In genomic region chr2:26575865-26576264, GRCm38 (mm10) we compare ENCODE assay signal across 9 mouse cellular contexts. TPM values are rescaled to one million over a fixed set of nuclear protein-coding genes. Genes with fewer than 3 reads are reported as not detected.
DNase-seq lines count a peak whose midpoint lies in the region; ATAC-seq and TF ChIP-seq lines count a peak whose summit lies in the region.
"Had no signal": no experiment of that assay in that cellular context is flagged by ENCODE, and none has a peak within 500 bp of the region (broad histone marks: within the 10 kb centered on the region; RNA-seq: fewer than 3 reads in every experiment).

No protein-coding gene starts in this region.

- no peak overlapping the region for H3K4me3 ChIP-seq in forebrain, embryonic 10.5 days
- no peak overlapping the region for H3K4me3 ChIP-seq in forebrain, embryonic 15.5 days
- H3K4me3 ChIP-seq in embryonic facial prominence, embryonic 10.5 days: no peak overlapping the region
- H3K4me3 ChIP-seq in lung, embryonic 14.5 days (ENCODE audit: low read depth, low read length): no peak overlapping the region

- 76% methylated on average over 4 of the region's 4 CpGs for WGBS in forebrain, embryonic 10.5 days
- WGBS in forebrain, embryonic 15.5 days: 61% methylated on average over 4 of the region's 4 CpGs
- WGBS in embryonic facial prominence, embryonic 10.5 days: 52% methylated on average over 4 of the region's 4 CpGs
- 50% methylated on average over 4 of the region's 4 CpGs for WGBS in lung, embryonic 14.5 days

- H3K4me2 ChIP-seq in forebrain, embryonic 15.5 days (replicated peaks): no peak overlapping the region
- H3K4me2 ChIP-seq in lung, embryonic 14.5 days: peak overlapping the region; percentile 27; the same call in 1 of the 2 replicates

- H3K9ac ChIP-seq in forebrain, embryonic 15.5 days (replicated peaks): no peak overlapping the region
- no peak overlapping the region for H3K9ac ChIP-seq in lung, embryonic 14.5 days

- no peaks in the 10 kb centered on the region for H3K27me3 ChIP-seq in forebrain, embryonic 10.5 days (ENCODE audit: poor library complexity, severe bottlenecking)
- no peaks in the 10 kb centered on the region for H3K27me3 ChIP-seq in forebrain, embryonic 15.5 days
- H3K27me3 ChIP-seq in embryonic facial prominence, embryonic 10.5 days (replicated peaks; ENCODE audit: low read depth, poor library complexity, severe bottlenecking): no peaks in the 10 kb centered on the region
- H3K27me3 ChIP-seq in lung, embryonic 14.5 days (ENCODE audit: insufficient read depth, low read length): no peaks in the 10 kb centered on the region

- no peaks in the 10 kb centered on the region for H3K36me3 ChIP-seq in forebrain, embryonic 10.5 days (replicated peaks)
- no peaks in the 10 kb centered on the region for H3K36me3 ChIP-seq in forebrain, embryonic 15.5 days
- H3K36me3 ChIP-seq in embryonic facial prominence, embryonic 10.5 days (replicated peaks): no peaks in the 10 kb centered on the region
- H3K36me3 ChIP-seq in lung, embryonic 14.5 days (ENCODE audit: insufficient read depth): no peaks in the 10 kb centered on the region

- H3K9me3 ChIP-seq in forebrain, embryonic 10.5 days: no peaks in the 10 kb centered on the region
- H3K9me3 ChIP-seq in forebrain, embryonic 15.5 days: no peaks in the 10 kb centered on the region
- H3K9me3 ChIP-seq in embryonic facial prominence, embryonic 10.5 days: no peaks in the 10 kb centered on the region
- H3K9me3 ChIP-seq in lung, embryonic 14.5 days (ENCODE audit: low read depth, low read length): no peaks in the 10 kb centered on the region

- no peak for ATAC-seq in forebrain, embryonic 15.5 days (replicated peaks)
- 0 out of 2 replicates have a peak, but pooled peaks have one; percentile 7 for ATAC-seq in lung, embryonic 14.5 days (ENCODE audit: insufficient read depth)

- H3K27ac ChIP-seq in forebrain, embryonic 10.5 days: peak overlapping the region; percentile 78
- H3K27ac ChIP-seq in forebrain, embryonic 15.5 days (replicated peaks): no peak overlapping the region
- peak overlapping the region; percentile 76 for H3K27ac ChIP-seq in embryonic facial prominence, embryonic 10.5 days (replicated peaks)
- H3K27ac ChIP-seq in lung, embryonic 14.5 days (ENCODE audit: low read depth): peak overlapping the region; percentile 77

- H3K4me1 ChIP-seq in forebrain, embryonic 10.5 days: peaks cover 67% of the 10 kb centered on the region
- H3K4me1 ChIP-seq in forebrain, embryonic 15.5 days: peaks cover 11% of the 10 kb centered on the region
- peaks cover 58% of the 10 kb centered on the region for H3K4me1 ChIP-seq in embryonic facial prominence, embryonic 10.5 days
- peaks cover 32% of the 10 kb centered on the region for H3K4me1 ChIP-seq in lung, embryonic 14.5 days (ENCODE audit: insufficient read depth)

- no peak for DNase-seq in forebrain, embryonic 10.5 days (ENCODE audit: extremely low spot score, low spot score)
- DNase-seq in embryonic facial prominence, embryonic 10.5 days (ENCODE audit: low spot score): peak; percentile 23
- DNase-seq in kidney, adult 8-10 months: peak; percentile 62 to 78
- peak; percentile 77 for DNase-seq in lung, embryonic 14.5 days
- no peak for DNase-seq in frontal cortex, adult 2 months (ENCODE audit: extremely low spot score in 1 of 2, low spot score in 1 of 2)
- no peak for DNase-seq in urinary bladder, postnatal 36 days (ENCODE audit: low spot score in 2 of 2)
- no peak for DNase-seq in embryo, embryonic 10.5 days (ENCODE audit: low spot score)

- TF ChIP-seq CTCF in lung, embryonic 14.5 days (IDR thresholded peaks at IDR 0.05; ENCODE audit: low read depth): no peak

RNA-seq across cellular contexts. Expression of gene Egfl7, which starts 3.9 kb away (rescaled TPM):
- polyA plus RNA-seq in forebrain, embryonic 10.5 days (2016; fragmentation: Nextera tagmentation; extraction: Ambion mirVana): 89.9 and 96.4 TPM in 2 replicates
- polyA plus RNA-seq in forebrain, embryonic 15.5 days (2015; fragmentation: Nextera tagmentation; extraction: Ambion mirVana): 46.4 and 56.9 TPM in 2 replicates
- 93.2 and 96.6 TPM in 2 replicates for polyA plus RNA-seq in embryonic facial prominence, embryonic 10.5 days (2016; fragmentation: Nextera tagmentation; extraction: Ambion mirVana)
- polyA plus RNA-seq in lung, embryonic 14.5 days (2014; fragmentation: Nextera tagmentation; extraction: Ambion mirVana): 269 and 311 TPM in 2 replicates
- polyA plus RNA-seq in frontal cortex, adult 2 months (2012; rRNA removed): 123 and 130 TPM in 2 replicates

RNA-seq across cellular contexts. Expression of gene Gm20532, which starts 10.6 kb away (rescaled TPM):
- not detected in 2 replicates for polyA plus RNA-seq in forebrain, embryonic 10.5 days (2016; fragmentation: Nextera tagmentation; extraction: Ambion mirVana)
- polyA plus RNA-seq in forebrain, embryonic 15.5 days (2015; fragmentation: Nextera tagmentation; extraction: Ambion mirVana): not detected in 2 replicates
- not detected in 2 replicates for polyA plus RNA-seq in embryonic facial prominence, embryonic 10.5 days (2016; fragmentation: Nextera tagmentation; extraction: Ambion mirVana)
- polyA plus RNA-seq in lung, embryonic 14.5 days (2014; fragmentation: Nextera tagmentation; extraction: Ambion mirVana): not detected in 2 replicates
- polyA plus RNA-seq in frontal cortex, adult 2 months (2012; rRNA removed): not detected in 2 replicates
- polyA plus RNA-seq: gonadal fat pad, adult 2 months had no signal

RNA-seq across cellular contexts. Expression of gene Agpat2, which starts 28.4 kb away (rescaled TPM):
- 10.1 and 10.2 TPM in 2 replicates for polyA plus RNA-seq in forebrain, embryonic 10.5 days (2016; fragmentation: Nextera tagmentation; extraction: Ambion mirVana)
- polyA plus RNA-seq in forebrain, embryonic 15.5 days (2015; fragmentation: Nextera tagmentation; extraction: Ambion mirVana): 3.4 and 3.9 TPM in 2 replicates
- polyA plus RNA-seq in embryonic facial prominence, embryonic 10.5 days (2016; fragmentation: Nextera tagmentation; extraction: Ambion mirVana): 12.4 and 12.9 TPM in 2 replicates
- 30.2 and 32.9 TPM in 2 replicates for polyA plus RNA-seq in lung, embryonic 14.5 days (2014; fragmentation: Nextera tagmentation; extraction: Ambion mirVana)
- polyA plus RNA-seq in frontal cortex, adult 2 months (2012; rRNA removed): 2.7 and 3.6 TPM in 2 replicates

RNA-seq across cellular contexts. Expression of gene Fam69b, which starts 52.4 kb away (rescaled TPM):
- 44.1 and 49.4 TPM in 2 replicates for polyA plus RNA-seq in forebrain, embryonic 10.5 days (2016; fragmentation: Nextera tagmentation; extraction: Ambion mirVana)
- 111 and 121 TPM in 2 replicates for polyA plus RNA-seq in forebrain, embryonic 15.5 days (2015; fragmentation: Nextera tagmentation; extraction: Ambion mirVana)
- polyA plus RNA-seq in embryonic facial prominence, embryonic 10.5 days (2016; fragmentation: Nextera tagmentation; extraction: Ambion mirVana): 39.9 and 43.8 TPM in 2 replicates
- 28.3 and 30.0 TPM in 2 replicates for polyA plus RNA-seq in lung, embryonic 14.5 days (2014; fragmentation: Nextera tagmentation; extraction: Ambion mirVana)
- 82.4 and 88.0 TPM in 2 replicates for polyA plus RNA-seq in frontal cortex, adult 2 months (2012; rRNA removed)

RNA-seq across cellular contexts. Expression of gene Notch1, which starts 59.4 kb away (rescaled TPM):
- 25.4 and 26.7 TPM in 2 replicates for polyA plus RNA-seq in forebrain, embryonic 10.5 days (2016; fragmentation: Nextera tagmentation; extraction: Ambion mirVana)
- 22.6 and 26.1 TPM in 2 replicates for polyA plus RNA-seq in forebrain, embryonic 15.5 days (2015; fragmentation: Nextera tagmentation; extraction: Ambion mirVana)
- 17.1 and 20.3 TPM in 2 replicates for polyA plus RNA-seq in embryonic facial prominence, embryonic 10.5 days (2016; fragmentation: Nextera tagmentation; extraction: Ambion mirVana)
- 37.7 and 44.0 TPM in 2 replicates for polyA plus RNA-seq in lung, embryonic 14.5 days (2014; fragmentation: Nextera tagmentation; extraction: Ambion mirVana)
- polyA plus RNA-seq in frontal cortex, adult 2 months (2012; rRNA removed): 13.0 and 13.2 TPM in 2 replicates

Comparison
In these comparisons a context has a peak if more than half of its experiments do, and no peak if none do; other contexts are left out.
1. DNase-seq: peak in embryonic facial prominence, embryonic 10.5 days (single experiment), kidney, adult 8-10 months (2 of 2) and lung, embryonic 14.5 days (single experiment); none in forebrain, embryonic 10.5 days (single experiment), frontal cortex, adult 2 months (0 of 2), urinary bladder, postnatal 36 days (0 of 2) and embryo, embryonic 10.5 days (single experiment).